Mouse (Mus musculus): ENCODE measurements around the gene Ttc12. TPM values are rescaled to one million over a fixed set of nuclear protein-coding genes. Genes with fewer than 3 reads are reported as not detected.

The Ttc12 gene
- 1.9 and 2.1 TPM in 2 replicates for polyA plus RNA-seq (2015; fragmentation: Nextera tagmentation; extraction: Ambion mirVana)

- under 1% methylated on average over 18 of the region's 18 CpGs for WGBS
- H3K27me3 ChIP-seq (replicated peaks) = no peaks in the 10 kb centered on the region
- ATAC-seq (replicated peaks) = peak; percentile 85
- H3K4me2 ChIP-seq = peak within 1 kb of the TSS; percentile 74
- peak within 1 kb of the TSS; percentile 41 for H3K4me3 ChIP-seq
- no peak within 1 kb of the TSS for H3K27ac ChIP-seq
- peaks cover 20% of the 10 kb centered on the region for H3K4me1 ChIP-seq
- H3K9ac ChIP-seq = peak within 1 kb of the TSS; percentile 27
- no peaks in the 10 kb centered on the region for H3K9me3 ChIP-seq
- H3K36me3 ChIP-seq (replicated peaks) = no peaks in the 10 kb centered on the region
Observed at GRCm38 (mm10) chr9:49485892-49486311, at the start of gene Ttc12. Gene Ttc12, minus strand, starts transcription at chr9:49486225.

GRCm38 (mm10) chr9:49534958-49535357, 48.9 kb upstream of the Ttc12 start:
- Histone ChIP-seq H3K36me3 (replicated peaks) (peaks cover 3% of the 10 kb centered on the region; the same call in 1 of the 2 replicates), H3K27me3 (replicated peaks) (no peaks in the 10 kb centered on the region), H3K4me3 (no peak overlapping the region), H3K4me1 (peaks cover 11% of the 10 kb centered on the region), H3K4me2 (no peak overlapping the region), H3K9me3 (no peaks in the 10 kb centered on the region), H3K27ac (peak overlapping the region; percentile 57), H3K9ac (no peak overlapping the region)
- ATAC-seq (replicated peaks) = no peak; the same call in 1 of the 2 replicates
- WGBS = 46% methylated on average over 4 of the region's 4 CpGs

DNA sequence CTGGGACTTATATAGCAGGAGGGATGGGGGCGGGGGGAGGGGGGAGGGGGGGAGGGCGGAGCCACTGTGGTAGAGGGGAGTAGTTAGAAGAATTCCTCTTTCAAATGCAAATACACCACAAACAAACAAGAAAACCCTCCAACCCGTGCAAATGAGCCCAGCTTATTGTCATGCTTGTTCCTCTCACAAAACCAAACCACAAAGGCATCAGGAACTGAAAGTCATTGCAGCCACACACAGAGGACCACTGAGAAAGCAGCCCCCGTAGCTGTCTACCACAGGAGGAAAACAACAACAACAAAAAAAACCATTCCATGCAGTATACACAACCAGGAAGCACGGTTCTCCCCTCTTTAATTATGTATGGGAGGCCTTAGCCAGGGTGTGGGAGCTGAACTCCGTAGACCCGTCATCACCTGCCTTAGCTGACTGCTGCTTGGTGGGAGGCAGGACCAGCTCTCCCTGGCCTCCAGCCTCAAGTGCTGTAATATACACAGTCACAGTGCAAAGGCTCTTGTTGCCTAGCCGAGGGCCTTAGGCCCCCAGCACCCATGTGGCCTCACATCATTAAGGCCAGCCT, 48.0 kb upstream of the Ttc12 start:
- no peak overlapping the region for H3K9ac ChIP-seq
- peak; percentile 60; the same call in 1 of the 2 replicates for ATAC-seq (replicated peaks)
- peaks cover 3% of the 10 kb centered on the region; the same call in 1 of the 2 replicates for H3K36me3 ChIP-seq (replicated peaks)
- 7% methylated on average over 6 of the region's 8 CpGs for WGBS
- peaks cover 13% of the 10 kb centered on the region for H3K4me1 ChIP-seq
- peak overlapping the region; percentile 57 for H3K27ac ChIP-seq
- no peaks in the 10 kb centered on the region for H3K9me3 ChIP-seq
- H3K4me3 ChIP-seq = no peak overlapping the region
- H3K27me3 ChIP-seq (replicated peaks) = no peaks in the 10 kb centered on the region
- no peak overlapping the region for H3K4me2 ChIP-seq

DNA sequence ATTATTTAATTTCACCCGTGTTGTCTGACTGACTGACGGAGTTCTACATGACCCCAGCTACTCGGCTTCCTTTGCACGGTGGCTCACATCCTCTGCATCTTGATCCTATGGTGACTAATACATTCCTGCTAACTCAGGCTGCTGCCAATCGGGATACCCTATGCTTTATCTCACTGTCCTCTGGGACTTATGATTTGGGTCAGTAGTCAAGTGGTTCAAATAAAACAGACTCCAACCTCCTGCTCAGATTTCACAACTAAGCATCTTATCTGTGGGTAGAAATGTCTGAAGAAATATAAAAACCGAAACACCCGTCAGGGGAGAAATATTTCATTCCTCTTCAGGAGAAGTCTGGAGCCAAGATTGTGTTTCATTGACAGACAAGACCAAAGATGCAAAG, 47.4 kb upstream of the Ttc12 start:
- H3K36me3 ChIP-seq (replicated peaks) = peaks cover 3% of the 10 kb centered on the region; the same call in 1 of the 2 replicates
- no peaks in the 10 kb centered on the region for H3K27me3 ChIP-seq (replicated peaks)
- 74% methylated on average over 7 of the region's 7 CpGs for WGBS
- no peak overlapping the region for H3K9ac ChIP-seq
- no peak overlapping the region for H3K27ac ChIP-seq
- no peak for ATAC-seq (replicated peaks)
- peaks cover 14% of the 10 kb centered on the region for H3K4me1 ChIP-seq
- H3K4me3 ChIP-seq = no peak overlapping the region
- H3K4me2 ChIP-seq = no peak overlapping the region
- H3K9me3 ChIP-seq = no peaks in the 10 kb centered on the region

- Histone ChIP-seq H3K4me2 (no peak overlapping the region), H3K27ac (no peak overlapping the region), H3K4me3 (no peak overlapping the region), H3K9ac (no peak overlapping the region), H3K9me3 (no peaks in the 10 kb centered on the region), H3K4me1 (peaks cover 19% of the 10 kb centered on the region), H3K36me3 (replicated peaks) (peaks cover 3% of the 10 kb centered on the region; the same call in 1 of the 2 replicates), H3K27me3 (replicated peaks) (no peaks in the 10 kb centered on the region)
- ATAC-seq (replicated peaks) = no peak
- 86% methylated on average over 6 of the region's 6 CpGs for WGBS
Observed at GRCm38 (mm10) chr9:49531833-49532232, 45.8 kb upstream of the Ttc12 start.

DNA sequence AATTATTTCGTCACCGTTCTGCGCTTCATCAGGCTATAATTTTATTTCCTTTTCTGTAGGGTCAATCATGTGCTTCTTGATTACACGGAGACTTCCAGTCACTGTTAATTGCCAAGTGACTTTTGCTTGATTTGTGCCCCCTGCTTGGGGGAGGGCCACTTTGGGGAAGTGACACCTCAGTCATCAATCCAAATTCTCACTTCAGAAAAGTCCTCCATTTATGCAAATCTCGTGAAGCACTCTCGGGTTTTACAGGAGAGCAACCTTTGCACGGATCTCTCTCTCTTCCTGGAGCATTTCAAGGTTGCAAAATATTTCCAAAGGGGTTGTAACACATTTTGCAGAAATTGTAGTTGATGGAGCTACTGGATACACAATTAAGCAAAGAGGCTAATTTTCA, 45.2 kb upstream of the Ttc12 start:
- Histone ChIP-seq H3K9ac (no peak overlapping the region), H3K27ac (no peak overlapping the region), H3K4me3 (no peak overlapping the region), H3K27me3 (replicated peaks) (no peaks in the 10 kb centered on the region), H3K9me3 (no peaks in the 10 kb centered on the region), H3K4me1 (peaks cover 19% of the 10 kb centered on the region), H3K36me3 (replicated peaks) (peaks cover 3% of the 10 kb centered on the region; the same call in 1 of the 2 replicates), H3K4me2 (no peak overlapping the region)
- 67% methylated on average over 7 of the region's 7 CpGs for WGBS
- ATAC-seq (replicated peaks) = no peak

DNA sequence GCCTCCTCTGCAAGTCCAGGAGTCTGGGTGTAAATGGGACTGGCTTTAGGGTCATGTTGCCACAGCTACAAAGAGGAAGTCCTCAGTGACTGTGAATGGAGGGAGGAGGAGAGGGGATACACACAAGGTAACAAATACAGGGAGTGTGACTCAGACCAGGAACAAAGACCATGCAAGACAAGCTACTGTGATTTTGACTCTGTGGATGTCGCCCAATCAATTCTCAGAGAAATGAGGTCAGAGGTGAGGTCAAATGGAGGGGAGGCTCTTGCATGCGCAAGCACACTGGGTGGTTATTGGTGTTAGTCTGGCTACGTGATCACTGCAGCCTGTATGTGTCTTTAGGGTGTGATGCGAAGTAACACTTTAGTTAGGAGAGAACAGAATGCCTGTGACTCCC, 44.7 kb upstream of the Ttc12 start:
- Histone ChIP-seq H3K27me3 (replicated peaks) (no peaks in the 10 kb centered on the region), H3K4me2 (no peak overlapping the region), H3K4me1 (peaks cover 19% of the 10 kb centered on the region), H3K9ac (no peak overlapping the region), H3K27ac (no peak overlapping the region), H3K4me3 (no peak overlapping the region), H3K9me3 (no peaks in the 10 kb centered on the region), H3K36me3 (replicated peaks) (peaks cover 3% of the 10 kb centered on the region; the same call in 1 of the 2 replicates)
- no peak for ATAC-seq (replicated peaks)
- WGBS = 66% methylated on average over 4 of the region's 4 CpGs

- 0 out of 2 replicates have a peak overlapping the region, but pooled peaks have one; percentile 18 for H3K27ac ChIP-seq
- ATAC-seq (replicated peaks) = no peak
- peaks cover 15% of the 10 kb centered on the region for H3K4me1 ChIP-seq
- no peak overlapping the region for H3K9ac ChIP-seq
- WGBS = 71% methylated on average over 8 of the region's 8 CpGs
- no peaks in the 10 kb centered on the region for H3K27me3 ChIP-seq (replicated peaks)
- H3K4me2 ChIP-seq = no peak overlapping the region
- no peaks in the 10 kb centered on the region for H3K9me3 ChIP-seq
- peaks cover 7% of the 10 kb centered on the region; the same call in 1 of the 2 replicates for H3K36me3 ChIP-seq (replicated peaks)
- no peak overlapping the region for H3K4me3 ChIP-seq
Observed at GRCm38 (mm10) chr9:49529366-49529959, 43.4 kb upstream of the Ttc12 start.

GRCm38 (mm10) chr9:49528943-49529342, 42.9 kb upstream of the Ttc12 start:
- whole genome bisulfite sequencing = 52% methylated on average over 10 of the region's 10 CpGs

DNA sequence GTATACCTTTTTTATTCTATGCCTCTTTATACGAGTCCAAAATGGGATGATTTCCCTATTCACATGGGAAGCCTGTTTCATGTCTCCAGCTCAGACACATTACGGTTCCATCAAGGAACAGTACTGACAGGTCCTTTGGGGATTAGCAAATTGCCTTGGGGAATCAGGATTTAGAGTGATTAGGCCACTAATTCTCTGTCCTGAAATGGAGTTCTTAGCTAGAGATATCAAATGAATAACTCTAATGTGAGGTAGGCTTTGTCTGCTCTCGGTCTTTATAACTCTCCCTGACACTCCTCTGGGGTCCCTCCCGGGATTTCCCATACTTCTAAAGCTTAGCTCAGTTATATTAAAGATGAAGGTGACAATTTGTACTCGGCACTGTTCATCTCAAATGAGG, 42.0 kb upstream of the Ttc12 start:
- Histone ChIP-seq H3K4me2 (no peak overlapping the region), H3K4me1 (peaks cover 8% of the 10 kb centered on the region; the same call in 1 of the 2 replicates), H3K27me3 (replicated peaks) (no peaks in the 10 kb centered on the region), H3K36me3 (replicated peaks) (peaks cover 10% of the 10 kb centered on the region; the same call in 1 of the 2 replicates), H3K9ac (no peak overlapping the region), H3K9me3 (no peaks in the 10 kb centered on the region), H3K27ac (no peak overlapping the region), H3K4me3 (no peak overlapping the region)
- 36% methylated on average over 5 of the region's 5 CpGs for WGBS
- ATAC-seq (replicated peaks) = no peak

More at GRCm38 (mm10) chr9:49528943-49529342, 42.9 kb upstream of the Ttc12 start:
- H3K27me3 ChIP-seq (replicated peaks) = no peaks in the 10 kb centered on the region
- H3K4me3 ChIP-seq = no peak overlapping the region
- no peak overlapping the region for H3K9ac ChIP-seq
- no peak overlapping the region for H3K4me2 ChIP-seq
- peaks cover 9% of the 10 kb centered on the region; the same call in 1 of the 2 replicates for H3K36me3 ChIP-seq (replicated peaks)
- peaks cover 9% of the 10 kb centered on the region for H3K4me1 ChIP-seq
- H3K27ac ChIP-seq = no peak overlapping the region
- H3K9me3 ChIP-seq = no peaks in the 10 kb centered on the region
- ATAC-seq (replicated peaks) = 0 out of 2 replicates have a peak, but pooled peaks have one; percentile 21

DNA sequence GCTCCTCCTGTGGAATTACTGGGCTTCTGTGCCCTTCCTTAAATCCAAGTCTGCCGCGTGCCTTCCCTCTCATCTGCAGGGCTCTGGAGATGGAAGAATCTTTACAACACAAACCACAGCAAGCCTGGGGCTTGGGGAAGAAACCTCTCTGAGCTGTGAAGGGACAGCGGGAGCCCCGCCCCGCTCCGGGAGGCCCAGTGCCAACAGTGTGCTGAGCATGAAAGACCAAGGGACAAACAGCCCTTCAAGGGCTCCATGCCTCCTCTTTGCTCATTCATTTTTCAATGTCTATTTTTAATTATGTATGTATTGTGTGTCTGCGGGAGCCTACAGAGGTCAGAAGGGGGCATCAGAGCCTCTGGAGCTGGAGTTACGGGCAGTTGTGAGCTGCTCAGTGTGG, 41.3 kb upstream of the Ttc12 start:
- H3K9ac ChIP-seq = no peak overlapping the region
- no peak overlapping the region for H3K4me2 ChIP-seq
- ATAC-seq (replicated peaks) = no peak
- 46% methylated on average over 8 of the region's 8 CpGs for WGBS
- H3K9me3 ChIP-seq = no peaks in the 10 kb centered on the region
- H3K4me1 ChIP-seq = peaks cover 8% of the 10 kb centered on the region; the same call in 1 of the 2 replicates
- no peaks in the 10 kb centered on the region for H3K27me3 ChIP-seq (replicated peaks)
- no peak overlapping the region for H3K4me3 ChIP-seq
- H3K27ac ChIP-seq = peak overlapping the region; percentile 45; the same call in 1 of the 2 replicates
- H3K36me3 ChIP-seq (replicated peaks) = peaks cover 15% of the 10 kb centered on the region

DNA sequence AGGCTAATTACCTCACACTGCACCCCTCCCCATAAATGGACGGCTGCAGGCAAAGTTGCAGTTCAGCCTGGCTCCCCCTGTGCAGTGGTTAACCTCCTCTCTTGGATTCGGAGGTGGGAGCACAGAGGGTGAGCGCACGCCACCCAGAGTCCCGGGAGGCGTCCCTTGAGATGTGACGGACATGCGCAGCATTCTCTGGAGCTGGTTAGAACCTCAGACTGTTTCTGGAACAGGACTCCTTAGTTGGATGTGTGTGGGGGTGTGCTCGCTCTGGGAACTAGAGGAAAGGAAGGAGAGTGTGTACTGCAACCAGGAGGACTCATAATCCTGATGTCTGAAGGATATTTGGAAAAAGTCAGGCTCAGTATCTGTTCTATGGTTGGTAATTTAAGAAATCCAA, 38.7 kb upstream of the Ttc12 start:
- Histone ChIP-seq H3K4me1 (peaks cover 8% of the 10 kb centered on the region; the same call in 1 of the 2 replicates), H3K27me3 (replicated peaks) (no peaks in the 10 kb centered on the region), H3K4me3 (no peak overlapping the region), H3K4me2 (no peak overlapping the region), H3K9me3 (no peaks in the 10 kb centered on the region), H3K36me3 (replicated peaks) (peaks cover 35% of the 10 kb centered on the region), H3K9ac (no peak overlapping the region), H3K27ac (0 out of 2 replicates have a peak overlapping the region, but pooled peaks have one; percentile 18)
- WGBS = 81% methylated on average over 9 of the region's 9 CpGs
- no peak for ATAC-seq (replicated peaks)
